Mouse (Mus musculus): ENCODE data around the gene Vps35l.

- TF ChIP-seq GATA1 (IDR thresholded peaks at IDR 0.05; ENCODE audit: low read length): no peak
- no peak for TF ChIP-seq TAL1 (IDR thresholded peaks at IDR 0.05; ENCODE audit: low read length)
Observed at GRCm38 (mm10) chr7:118790292-118790691, 50.3 kb downstream of the Vps35l start.

All from erythroblast, embryonic 14.5 days (primary cell).